Mouse (Mus musculus) embryonic fibroblast, embryonic 13.5 days (primary cell): ENCODE results near the gene Tmtc2. TPM values are rescaled to one million over a fixed set of nuclear protein-coding genes. Genes with fewer than 3 reads are reported as not detected.

ENCODE experiments used
- H3K27ac ChIP-seq: 2 replicates; pipeline ENCODE4 v1.5.1; 2012; ENCODE audit warnings: low read length, control low read depth, inconsistent platforms; ENCODE audit not compliant: insufficient read depth
- H3K4me1 ChIP-seq: 2 replicates; pipeline ENCODE4 v1.6.1; 2011; ENCODE audit warnings: low read length; ENCODE audit not compliant: control insufficient read depth, insufficient read depth
- H3K4me3 ChIP-seq: 2 replicates; pipeline ENCODE4 v1.5.1; 2011; ENCODE audit warnings: mild to moderate bottlenecking, control low read depth, low read length; ENCODE audit not compliant: insufficient read depth
- CTCF ChIP-seq: IDR thresholded peaks from 2 replicates; pipeline ENCODE4 v1.5.1; 2011; ENCODE audit warnings: mild to moderate bottlenecking, control low read depth, low read length, moderate library complexity, borderline replicate concordance; ENCODE audit not compliant: insufficient read depth
- POLR2A ChIP-seq: IDR thresholded peaks from 2 replicates; pipeline ENCODE4 v1.6.1; 2011; ENCODE audit warnings: low read depth, mild to moderate bottlenecking, control low read depth, low read length, moderate library complexity
- polyA plus RNA-seq: library from polyadenylated mRNA; stranded (reverse); fragments of >200 nt; gene quantifications from 2 replicates; pipeline ENCODE4 v1.2.4, GENCODE M21; 2011; ENCODE audit warnings: low read depth; ENCODE audit not compliant: missing spikeins, insufficient read length

Gene Tmtc2
- polyA plus RNA-seq, 1 experiment: 8.8 TPM

DNA sequence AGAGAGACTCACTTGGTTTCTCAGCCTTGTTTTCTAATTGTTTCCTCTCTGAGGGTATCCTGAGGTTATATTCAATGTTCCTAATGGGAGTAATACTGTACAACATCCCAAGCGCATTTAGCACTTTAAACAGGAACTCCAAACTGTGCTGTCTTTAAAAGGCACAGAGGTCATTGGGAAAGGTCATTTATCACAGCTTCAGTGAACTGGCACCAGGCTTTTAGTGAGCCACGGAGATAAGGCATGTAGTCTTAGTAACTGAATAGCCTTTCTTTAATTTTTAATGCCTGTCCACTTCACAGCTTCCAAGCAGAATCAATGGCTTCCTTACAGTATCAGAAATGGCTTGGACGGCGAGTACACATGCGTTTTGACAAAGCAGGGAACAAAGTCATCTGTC lies 144.0 kb downstream of the Tmtc2 start:
- Histone ChIP-seq H3K27ac (no peak overlapping the region), H3K4me3 (no peak overlapping the region), H3K4me1 (no peaks in the 10 kb centered on the region)
- TF ChIP-seq CTCF (no peak), POLR2A (no peak)

DNA sequence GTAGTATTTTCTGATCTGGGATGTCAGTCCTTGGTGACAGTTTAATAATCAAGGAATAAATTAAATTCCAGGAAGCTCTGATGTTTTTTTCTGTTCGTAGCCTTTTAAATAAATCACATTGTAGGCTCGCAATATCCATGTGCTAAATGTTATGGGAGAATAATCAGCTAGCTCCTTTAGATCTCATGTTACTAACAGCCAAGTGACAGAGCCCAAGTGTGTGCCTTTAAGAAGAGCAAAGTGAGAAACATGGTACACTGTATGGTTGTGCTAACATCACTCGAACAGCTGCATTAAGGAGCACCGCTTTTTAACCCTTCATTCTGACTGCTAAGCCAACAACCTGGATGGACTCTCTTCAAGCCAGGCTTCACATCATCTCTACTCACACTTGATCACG lies 146.2 kb downstream of the Tmtc2 start:
- Histone ChIP-seq H3K4me1 (no peaks in the 10 kb centered on the region), H3K27ac (no peak overlapping the region), H3K4me3 (no peak overlapping the region)
- TF ChIP-seq CTCF (no peak), POLR2A (no peak)

DNA sequence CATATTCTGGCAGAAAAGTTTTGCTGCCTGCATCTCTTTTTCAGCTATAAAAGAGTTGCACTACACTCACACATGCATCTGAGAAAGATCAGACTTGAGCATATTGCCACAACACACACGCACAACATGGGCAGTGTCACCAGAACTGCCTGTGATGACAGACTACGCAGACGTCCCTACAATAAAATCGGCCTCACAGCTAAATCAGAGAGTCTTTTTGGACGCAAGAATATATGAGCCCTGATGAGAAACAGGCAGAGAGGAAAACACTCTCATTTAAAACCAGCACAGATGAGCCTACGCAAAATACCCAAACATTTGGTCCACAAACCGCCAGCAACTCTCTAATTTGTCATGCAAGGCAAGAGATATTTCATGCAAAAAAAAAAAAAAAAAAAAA lies 146.6 kb downstream of the Tmtc2 start:
- Histone ChIP-seq H3K4me1 (no peaks in the 10 kb centered on the region), H3K27ac (no peak overlapping the region), H3K4me3 (0 out of 2 replicates have a peak overlapping the region, but pooled peaks have one; percentile 0)
- TF ChIP-seq CTCF (no peak), POLR2A (no peak)

DNA sequence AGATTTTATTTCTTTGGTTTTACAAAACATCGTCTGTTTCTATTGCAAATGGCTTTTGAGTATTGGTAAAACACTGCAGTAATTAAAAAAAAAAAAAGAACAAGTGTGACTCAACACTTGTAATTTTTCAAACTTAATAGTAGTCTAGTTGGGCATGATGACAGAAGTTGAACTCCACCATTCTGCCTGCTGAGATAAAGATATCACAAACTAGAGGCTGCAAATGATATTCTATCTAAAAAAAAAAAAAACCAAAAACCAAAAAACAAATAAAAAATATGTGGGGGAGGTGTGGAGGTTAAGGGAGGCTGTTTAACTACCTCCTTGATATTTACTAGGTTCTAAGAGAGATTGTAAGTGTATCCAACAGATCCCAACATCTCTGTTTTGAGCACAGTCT lies 149.2 kb downstream of the Tmtc2 start:
- H3K27ac ChIP-seq: no peak overlapping the region
- TF ChIP-seq POLR2A (no peak), CTCF (no peak)
- H3K4me3 ChIP-seq: no peak overlapping the region
- no peaks in the 10 kb centered on the region for H3K4me1 ChIP-seq

DNA sequence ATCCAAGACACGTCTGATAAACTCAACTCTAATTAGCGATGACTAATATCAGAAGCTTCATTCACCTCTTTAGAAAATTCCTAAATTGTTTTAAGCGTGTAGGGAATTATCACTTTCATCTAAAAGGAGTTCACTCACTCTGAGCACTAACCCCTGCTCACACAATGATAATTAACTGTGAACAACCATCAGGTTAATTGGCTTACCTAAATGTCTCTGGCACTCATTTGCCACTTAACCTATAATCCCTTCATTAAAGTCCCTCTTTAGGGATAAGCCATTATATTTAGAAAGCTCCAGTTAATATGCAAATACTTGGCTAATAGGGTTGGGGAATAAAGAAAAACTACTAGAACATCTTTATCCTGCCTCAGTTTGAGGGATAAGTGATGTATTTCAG lies 151.1 kb downstream of the Tmtc2 start:
- Histone ChIP-seq H3K4me1 (no peaks in the 10 kb centered on the region), H3K4me3 (no peak overlapping the region), H3K27ac (no peak overlapping the region)
- TF ChIP-seq POLR2A (no peak), CTCF (no peak)

DNA sequence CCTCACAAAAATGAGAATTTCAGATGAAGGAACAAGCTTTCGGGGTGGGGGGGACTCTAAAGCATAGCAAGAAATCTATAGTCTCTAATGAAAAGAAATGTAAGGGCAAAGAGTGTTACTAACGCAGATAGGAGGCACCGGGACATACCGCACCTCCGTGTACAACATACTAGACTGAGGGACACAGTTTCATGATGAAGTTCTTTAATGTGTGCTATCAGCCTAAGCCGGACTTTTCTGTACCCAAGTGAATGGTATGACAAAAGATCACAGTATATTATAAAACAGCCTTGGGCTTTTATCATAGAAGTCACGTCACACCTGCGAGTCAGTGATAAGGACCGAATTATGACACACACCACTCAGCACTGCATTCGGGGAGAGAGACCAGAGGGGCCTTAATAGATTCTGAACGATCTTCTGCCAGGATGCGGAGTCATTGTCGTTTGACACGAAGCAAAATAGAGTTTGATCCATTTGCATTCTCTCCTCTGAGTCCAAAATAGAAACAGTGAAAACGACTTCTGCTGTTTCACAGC lies 156.3 kb downstream of the Tmtc2 start:
- TF ChIP-seq CTCF: no peak
- TF ChIP-seq POLR2A: no peak
- no peak overlapping the region for H3K4me3 ChIP-seq
- no peak overlapping the region for H3K27ac ChIP-seq
- H3K4me1 ChIP-seq: no peaks in the 10 kb centered on the region

DNA sequence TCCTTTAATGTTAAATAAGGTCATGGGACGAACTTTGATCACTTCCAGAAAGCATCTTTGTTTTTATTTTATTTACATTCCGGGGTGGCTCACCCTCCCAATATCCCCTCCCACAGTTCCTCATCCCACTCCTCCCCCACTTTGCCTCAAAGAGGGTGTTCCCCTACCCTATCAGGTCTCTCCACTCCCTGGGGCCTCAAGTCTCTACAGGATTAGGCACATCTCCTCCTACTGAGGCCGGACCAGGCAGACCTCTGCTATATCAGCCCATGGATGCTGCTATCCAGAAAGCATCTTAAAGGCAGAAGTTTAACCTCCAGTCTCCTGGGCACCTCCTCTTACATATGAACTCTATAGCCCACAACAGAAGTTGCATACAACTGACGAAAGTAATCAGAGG lies 157.7 kb downstream of the Tmtc2 start:
- Histone ChIP-seq H3K27ac (no peak overlapping the region), H3K4me1 (no peaks in the 10 kb centered on the region)
- TF ChIP-seq POLR2A (no peak), CTCF (no peak)

DNA sequence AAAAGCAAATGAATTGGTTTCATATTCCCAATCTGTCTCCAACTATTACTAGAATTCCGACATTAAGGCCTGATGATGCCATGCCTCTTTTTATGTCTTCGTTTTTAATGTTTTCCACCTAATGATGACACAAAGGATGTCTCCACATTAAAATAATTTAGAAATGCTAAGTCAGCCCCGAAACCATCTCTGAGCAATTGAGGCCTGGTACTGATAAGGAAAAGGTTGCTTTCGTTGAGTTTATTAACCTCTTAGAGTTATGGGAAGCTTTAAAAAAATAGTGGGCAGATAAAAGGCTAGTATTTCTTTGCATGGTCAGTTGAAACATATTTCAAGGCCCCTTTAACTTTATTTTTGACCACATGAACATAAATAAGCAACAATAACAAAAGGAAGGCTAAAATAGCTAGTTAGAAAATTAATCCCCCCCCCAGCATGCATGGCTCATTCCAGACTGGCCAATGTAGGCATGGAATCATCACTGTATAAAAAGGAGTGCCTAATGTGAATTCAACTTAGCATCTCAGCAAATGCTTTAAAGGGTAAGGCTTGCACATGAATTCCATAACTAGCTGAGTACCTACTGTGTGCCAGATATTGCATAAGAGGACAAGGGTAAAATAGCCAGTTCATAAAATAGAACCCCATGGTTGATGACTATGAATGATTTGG lies 168.3 kb downstream of the Tmtc2 start:
- no peak for TF ChIP-seq POLR2A
- TF ChIP-seq CTCF: no peak
- Histone ChIP-seq H3K4me3 (no peak overlapping the region), H3K27ac (no peak overlapping the region), H3K4me1 (no peaks in the 10 kb centered on the region)

More for the DNA sequence above, 157.7 kb downstream of the Tmtc2 start:
- no peak overlapping the region for H3K4me3 ChIP-seq

DNA sequence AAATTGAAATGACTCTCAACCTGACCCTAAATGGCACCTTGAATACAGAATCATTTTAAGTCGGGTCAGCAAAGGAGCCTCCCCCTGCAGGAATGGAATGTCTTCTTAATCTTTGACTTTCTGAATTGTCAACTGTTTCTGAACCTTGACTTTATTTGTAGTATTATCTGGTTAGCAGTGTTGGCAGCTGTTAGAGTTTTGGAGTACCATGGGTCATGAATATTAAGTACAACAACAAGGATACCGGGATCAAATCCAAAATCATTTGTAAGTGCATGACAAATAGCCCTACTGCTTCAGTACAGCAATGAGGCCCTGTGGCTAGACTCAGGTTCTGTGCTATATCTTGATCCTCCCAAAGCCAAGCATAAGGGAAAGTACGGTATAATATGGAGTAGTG lies 170.3 kb downstream of the Tmtc2 start:
- no peak for TF ChIP-seq POLR2A
- TF ChIP-seq CTCF: no peak
- H3K4me3 ChIP-seq: no peak overlapping the region

DNA sequence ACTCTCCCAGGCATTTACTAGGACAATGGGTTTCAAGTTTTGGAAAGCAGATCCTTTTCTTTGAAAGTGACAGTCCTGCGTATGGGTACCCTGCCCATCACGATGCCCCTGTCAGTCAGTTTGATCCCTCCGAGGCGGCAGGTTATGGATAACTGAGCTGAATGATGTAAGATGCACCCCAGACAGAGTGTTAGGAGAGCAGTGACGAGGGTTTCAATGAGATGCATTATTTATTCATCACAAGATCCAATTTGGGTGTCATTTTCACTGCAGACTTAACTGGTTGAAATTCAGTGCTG lies 171.8 kb downstream of the Tmtc2 start:
- Histone ChIP-seq H3K4me3 (no peak overlapping the region), H3K4me1 (no peaks in the 10 kb centered on the region)
- TF ChIP-seq POLR2A: no peak
- no peak for TF ChIP-seq CTCF

More for the DNA sequence above, 170.3 kb downstream of the Tmtc2 start:
- Histone ChIP-seq H3K4me1 (no peaks in the 10 kb centered on the region), H3K27ac (no peak overlapping the region)

DNA sequence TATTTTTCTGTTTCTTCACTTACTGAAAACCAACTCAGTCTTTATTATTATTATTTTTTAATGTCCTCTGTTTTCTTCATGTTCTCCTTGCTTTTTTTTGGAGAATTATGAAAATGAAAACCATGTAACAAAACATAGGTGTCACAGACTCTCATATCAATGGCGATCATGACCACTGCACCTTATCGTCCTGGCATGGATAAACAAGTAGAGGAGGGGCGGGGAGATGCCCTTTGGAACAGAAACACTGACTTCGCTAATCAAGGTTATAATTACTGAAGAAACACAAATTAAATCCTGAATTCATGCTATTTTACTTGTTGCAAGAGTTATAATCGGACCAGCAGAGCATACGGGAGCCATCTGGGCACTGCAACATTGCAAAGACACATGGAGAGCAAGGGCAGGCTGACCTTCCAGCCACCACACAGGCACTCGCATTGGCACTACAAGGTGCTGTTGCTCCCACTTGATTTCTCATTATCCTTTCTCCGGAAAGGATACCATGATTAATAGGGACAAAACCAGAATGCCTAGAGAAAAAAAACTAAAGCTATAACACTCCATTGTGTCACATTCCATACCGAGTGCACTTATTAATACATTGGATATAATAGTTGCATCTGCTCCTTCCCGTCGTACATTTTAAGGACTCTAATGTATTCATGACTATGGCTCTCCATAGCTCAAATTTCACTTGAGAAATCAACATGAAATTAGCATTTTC lies 172.3 kb downstream of the Tmtc2 start:
- Histone ChIP-seq H3K4me3 (no peak overlapping the region), H3K27ac (no peak overlapping the region), H3K4me1 (no peaks in the 10 kb centered on the region)
- no peak for TF ChIP-seq POLR2A

More for the DNA sequence above, 171.8 kb downstream of the Tmtc2 start:
- no peak overlapping the region for H3K27ac ChIP-seq
